Mouse (Mus musculus) G1E (cell line): ENCODE results near the gene Manf. TPM values are rescaled to one million over a fixed set of nuclear protein-coding genes. Genes with fewer than 3 reads are reported as not detected.

Experiments
- ATAC-seq: 2 replicates; pipeline ENCODE4 v1.8.0; 2016; ENCODE audit warnings: mild to moderate bottlenecking; ENCODE audit not compliant: insufficient number of reproducible peaks, poor library complexity, low FRiP score, severe bottlenecking; ENCODE audit errors: extremely low read depth
- DNase-seq: peaks from one replicate; pipeline ENCODE4 v3.0.0; 2012; ENCODE audit warnings: low spot score
- H3K27me3 ChIP-seq: 2 replicates; pipeline ENCODE4 v1.6.1; 2012; ENCODE audit warnings: mild to moderate bottlenecking, low read length, inconsistent platforms; ENCODE audit not compliant: insufficient read depth
- H3K36me3 ChIP-seq: replicated peaks from 2 replicates; pipeline ENCODE3; 2012; ENCODE audit warnings: mild to moderate bottlenecking, inconsistent platforms
- H3K4me1 ChIP-seq: 2 replicates; pipeline ENCODE4 v1.6.1; 2012; ENCODE audit warnings: low read depth, low read length, inconsistent platforms, mixed read lengths; ENCODE audit not compliant: insufficient read depth
- H3K4me3 ChIP-seq: 2 replicates; pipeline ENCODE4 v1.5.1; 2012; ENCODE audit warnings: low read depth, mild to moderate bottlenecking, inconsistent platforms, low read length, moderate library complexity, mixed read lengths
- H3K9me3 ChIP-seq: replicated peaks from 2 replicates; pipeline ENCODE4 v1.6.1; 2012; ENCODE audit warnings: inconsistent platforms
- CTCF ChIP-seq: IDR thresholded peaks from 2 replicates; pipeline ENCODE4 v1.5.1; 2012; ENCODE audit warnings: low read depth, low read length, inconsistent platforms, mixed read lengths
- GATA1 ChIP-seq: IDR thresholded peaks from 2 replicates; pipeline ENCODE4 v1.6.1; 2012; ENCODE audit warnings: borderline replicate concordance, low read length, inconsistent platforms, mixed read lengths
- GATA2 ChIP-seq: IDR thresholded peaks from 2 replicates; pipeline ENCODE4 v1.6.1; 2012; ENCODE audit warnings: low read depth, low read length, inconsistent platforms, borderline replicate concordance
- POLR2AphosphoS5 ChIP-seq: IDR thresholded peaks from 2 replicates; pipeline ENCODE4 v1.6.1; 2012; ENCODE audit warnings: low read depth, low read length, inconsistent platforms; ENCODE audit not compliant: insufficient replicate concordance
- TAL1 ChIP-seq: conservative IDR thresholded peaks from 2 replicates; pipeline ENCODE4 v1.6.1; 2012; ENCODE audit warnings: low read depth, low read length, inconsistent platforms, mixed read lengths
- polyA plus RNA-seq: library from polyadenylated mRNA; stranded (reverse); fragments of >175 nt; gene quantifications from 2 replicates; pipeline ENCODE4 v1.2.3, GENCODE M21; 2012
- total RNA-seq, 2 experiments: library from RNA; stranded (forward) in 1 of 2; stranded (reverse) in 1 of 2; fragments of 200-1000 nt in 1 of 2; fragments of >200 nt in 1 of 2; fragmentation: Nextera tagmentation in 1 of 2; gene quantifications; 2 replicates each; pipeline ENCODE4 v1.2.3; 2014 to 2017

Manf gene
- total and polyA plus RNA-seq, 3 experiments = 64.7 to 142 (median 116) TPM

GRCm38 (mm10) chr9:106885901-106886731 lies 5.7 kb downstream of the Manf start:
- ATAC-seq (no peak), DNase-seq (peak; percentile 63)
- H3K27me3 ChIP-seq = no peaks in the 10 kb centered on the region
- peaks cover 79% of the 10 kb centered on the region for H3K36me3 ChIP-seq
- peak overlapping the region; percentile 79 for H3K4me3 ChIP-seq
- H3K4me1 ChIP-seq = peaks cover 80% of the 10 kb centered on the region
- H3K9me3 ChIP-seq = no peaks in the 10 kb centered on the region
- TF ChIP-seq TAL1 (no peak), CTCF (no peak), GATA1 (no peak), GATA2 (no peak), POLR2AphosphoS5 (no peak)

GRCm38 (mm10) chr9:106884996-106885900 lies 6.5 kb downstream of the Manf start:
- DNase-seq = no peak
- no peaks in the 10 kb centered on the region for H3K9me3 ChIP-seq
- H3K27me3 ChIP-seq = no peaks in the 10 kb centered on the region
- no peak for TF ChIP-seq GATA1
- TF ChIP-seq CTCF = no peak
- TF ChIP-seq GATA2 = no peak
- TF ChIP-seq TAL1 = no peak
- TF ChIP-seq POLR2AphosphoS5 = no peak
- peaks cover 75% of the 10 kb centered on the region for H3K4me1 ChIP-seq
- peak overlapping the region; percentile 79 for H3K4me3 ChIP-seq
- ATAC-seq = no peak
- H3K36me3 ChIP-seq = peaks cover 78% of the 10 kb centered on the region

- Histone ChIP-seq H3K4me1 (peaks cover 65% of the 10 kb centered on the region), H3K4me3 (peak overlapping the region; percentile 79; the same call in 1 of the 2 replicates)
- ATAC-seq = no peak
Measured at GRCm38 (mm10) chr9:106884306-106884705, 7.5 kb downstream of the Manf start.

GRCm38 (mm10) chr9:106883085-106883484 lies 8.7 kb downstream of the Manf start:
- peaks cover 78% of the 10 kb centered on the region for H3K36me3 ChIP-seq

More at GRCm38 (mm10) chr9:106884306-106884705, 7.5 kb downstream of the Manf start:
- Histone ChIP-seq H3K9me3 (no peaks in the 10 kb centered on the region), H3K36me3 (peaks cover 78% of the 10 kb centered on the region), H3K27me3 (no peaks in the 10 kb centered on the region)
- DNase-seq = peak; percentile 4
- TF ChIP-seq POLR2AphosphoS5 (no peak), CTCF (no peak), GATA2 (no peak), TAL1 (no peak), GATA1 (no peak)

GRCm38 (mm10) chr9:106882176-106882575 lies 9.6 kb downstream of the Manf start:
- Histone ChIP-seq H3K36me3 (peaks cover 79% of the 10 kb centered on the region), H3K9me3 (no peaks in the 10 kb centered on the region), H3K27me3 (no peaks in the 10 kb centered on the region), H3K4me3 (no peak overlapping the region), H3K4me1 (peaks cover 54% of the 10 kb centered on the region)
- no peak for TF ChIP-seq CTCF
- TF ChIP-seq POLR2AphosphoS5 = no peak
- no peak for TF ChIP-seq TAL1
- no peak for TF ChIP-seq GATA2
- no peak for TF ChIP-seq GATA1
- no peak for DNase-seq
- ATAC-seq = no peak

More at GRCm38 (mm10) chr9:106883085-106883484, 8.7 kb downstream of the Manf start:
- Histone ChIP-seq H3K9me3 (no peaks in the 10 kb centered on the region), H3K4me1 (peaks cover 54% of the 10 kb centered on the region), H3K4me3 (peak overlapping the region; percentile 1; the same call in 1 of the 2 replicates), H3K27me3 (no peaks in the 10 kb centered on the region)
- TF ChIP-seq POLR2AphosphoS5 (no peak), CTCF (no peak), TAL1 (no peak), GATA1 (no peak), GATA2 (no peak)
- ATAC-seq (no peak), DNase-seq (no peak)

GRCm38 (mm10) chr9:106881071-106881755 lies 10.6 kb downstream of the Manf start:
- DNase-seq (no peak), ATAC-seq (no peak)
- no peak for TF ChIP-seq CTCF
- TF ChIP-seq TAL1 = no peak
- no peak for TF ChIP-seq GATA2
- no peak for TF ChIP-seq POLR2AphosphoS5
- TF ChIP-seq GATA1 = no peak
- Histone ChIP-seq H3K9me3 (no peaks in the 10 kb centered on the region), H3K36me3 (peaks cover 88% of the 10 kb centered on the region), H3K27me3 (no peaks in the 10 kb centered on the region), H3K4me1 (peaks cover 56% of the 10 kb centered on the region), H3K4me3 (no peak overlapping the region)
